Mouse (Mus musculus): ENCODE results near the gene Arhgef10l. TPM values are rescaled to one million over a fixed set of nuclear protein-coding genes. Genes with fewer than 3 reads are reported as not detected.

The Arhgef10l gene
- polyA plus RNA-seq, 1 experiment from 2014 or later, result 15.0 TPM

- peak overlapping the region; percentile 60 for H3K4me2 ChIP-seq (ENCODE audit: low read length)
- ATAC-seq, result no peak
- H3K4me1 ChIP-seq (ENCODE audit: control insufficient read depth, insufficient read depth, low read length), result peaks cover 17% of the 10 kb centered on the region
- 4% methylated on average over 29 of the region's 29 CpGs for WGBS
- H3K9ac ChIP-seq (ENCODE audit: low read length), result peak overlapping the region; percentile 46; the same call in 1 of the 2 replicates
- no peak overlapping the region for H3K27ac ChIP-seq (ENCODE audit: low read depth, low read length)
- no peaks in the 10 kb centered on the region for H3K9me3 ChIP-seq (replicated peaks; ENCODE audit: control insufficient read depth, low read length)
- peak; percentile 66 for DNase-seq (ENCODE audit: low spot score)
- H3K27me3 ChIP-seq (replicated peaks; ENCODE audit: control insufficient read depth, insufficient read depth, low read length), result peaks cover 11% of the 10 kb centered on the region
- peak overlapping the region; percentile 24 for H3K4me3 ChIP-seq (ENCODE audit: low read depth, low read length)
- peaks cover 9% of the 10 kb centered on the region for H3K36me3 ChIP-seq (ENCODE audit: control insufficient read depth, insufficient read depth, low read length)
Observed at GRCm38 (mm10) chr4:140699441-140700127, 33.8 kb upstream of the Arhgef10l start.

- no peak overlapping the region for H3K4me2 ChIP-seq (ENCODE audit: low read length)
- 83% methylated on average over 14 of the region's 14 CpGs for WGBS
- ATAC-seq (no peak), DNase-seq (ENCODE audit: low spot score) (no peak)
- peaks cover 11% of the 10 kb centered on the region for H3K27me3 ChIP-seq (replicated peaks; ENCODE audit: control insufficient read depth, insufficient read depth, low read length)
- peaks cover 5% of the 10 kb centered on the region for H3K4me1 ChIP-seq (ENCODE audit: control insufficient read depth, insufficient read depth, low read length)
- H3K4me3 ChIP-seq (ENCODE audit: low read depth, low read length), result no peak overlapping the region
- H3K9ac ChIP-seq (ENCODE audit: low read length), result no peak overlapping the region
- no peak overlapping the region for H3K27ac ChIP-seq (ENCODE audit: low read depth, low read length)
- no peaks in the 10 kb centered on the region for H3K9me3 ChIP-seq (replicated peaks; ENCODE audit: control insufficient read depth, low read length)
- no peaks in the 10 kb centered on the region for H3K36me3 ChIP-seq (ENCODE audit: control insufficient read depth, insufficient read depth, low read length)
Observed at GRCm38 (mm10) chr4:140695675-140696585, 30.1 kb upstream of the Arhgef10l start.

GRCm38 (mm10) chr4:140695146-140695545, 29.3 kb upstream of the Arhgef10l start:
- Histone ChIP-seq H3K4me1 (ENCODE audit: control insufficient read depth, insufficient read depth, low read length) (peaks cover 4% of the 10 kb centered on the region; the same call in 1 of the 2 replicates), H3K36me3 (ENCODE audit: control insufficient read depth, insufficient read depth, low read length) (no peaks in the 10 kb centered on the region), H3K9ac (ENCODE audit: low read length) (no peak overlapping the region), H3K27me3 (replicated peaks; ENCODE audit: control insufficient read depth, insufficient read depth, low read length) (peaks cover 6% of the 10 kb centered on the region), H3K9me3 (replicated peaks; ENCODE audit: control insufficient read depth, low read length) (no peaks in the 10 kb centered on the region), H3K4me3 (ENCODE audit: low read depth, low read length) (no peak overlapping the region), H3K4me2 (ENCODE audit: low read length) (no peak overlapping the region), H3K27ac (ENCODE audit: low read depth, low read length) (no peak overlapping the region)
- ATAC-seq, result no peak
- no peak for DNase-seq (ENCODE audit: low spot score)
- 60% methylated on average over 7 of the region's 7 CpGs for WGBS

GRCm38 (mm10) chr4:140694551-140695060, 28.8 kb upstream of the Arhgef10l start:
- Histone ChIP-seq H3K9me3 (replicated peaks; ENCODE audit: control insufficient read depth, low read length) (no peaks in the 10 kb centered on the region), H3K36me3 (ENCODE audit: control insufficient read depth, insufficient read depth, low read length) (no peaks in the 10 kb centered on the region), H3K27me3 (replicated peaks; ENCODE audit: control insufficient read depth, insufficient read depth, low read length) (0 out of 2 replicates have a peak, but pooled peaks cover 5% of the 10 kb centered on the region), H3K4me2 (ENCODE audit: low read length) (no peak overlapping the region), H3K4me3 (ENCODE audit: low read depth, low read length) (no peak overlapping the region), H3K4me1 (ENCODE audit: control insufficient read depth, insufficient read depth, low read length) (0 out of 2 replicates have a peak, but pooled peaks cover 2% of the 10 kb centered on the region), H3K27ac (ENCODE audit: low read depth, low read length) (no peak overlapping the region), H3K9ac (ENCODE audit: low read length) (no peak overlapping the region)
- WGBS, result 25% methylated on average over 1 of the region's 1 CpGs
- DNase-seq (ENCODE audit: low spot score) (no peak), ATAC-seq (no peak)

- no peaks in the 10 kb centered on the region for H3K4me1 ChIP-seq (ENCODE audit: control insufficient read depth, insufficient read depth, low read length)
- no peak overlapping the region for H3K9ac ChIP-seq (ENCODE audit: low read length)
- H3K4me2 ChIP-seq (ENCODE audit: low read length), result no peak overlapping the region
- WGBS, result 80% methylated on average over 4 of the region's 4 CpGs
- H3K27ac ChIP-seq (ENCODE audit: low read depth, low read length), result no peak overlapping the region
- no peaks in the 10 kb centered on the region for H3K27me3 ChIP-seq (replicated peaks; ENCODE audit: control insufficient read depth, insufficient read depth, low read length)
- ATAC-seq (no peak), DNase-seq (ENCODE audit: low spot score) (no peak)
- H3K36me3 ChIP-seq (ENCODE audit: control insufficient read depth, insufficient read depth, low read length), result no peaks in the 10 kb centered on the region
- H3K4me3 ChIP-seq (ENCODE audit: low read depth, low read length), result no peak overlapping the region
- H3K9me3 ChIP-seq (replicated peaks; ENCODE audit: control insufficient read depth, low read length), result no peaks in the 10 kb centered on the region
Observed at GRCm38 (mm10) chr4:140693513-140693912, 27.7 kb upstream of the Arhgef10l start.

- H3K4me3 ChIP-seq (ENCODE audit: low read depth, low read length), result no peak overlapping the region
- H3K27ac ChIP-seq (ENCODE audit: low read depth, low read length), result no peak overlapping the region
- ATAC-seq (no peak), DNase-seq (ENCODE audit: low spot score) (no peak)
- H3K36me3 ChIP-seq (ENCODE audit: control insufficient read depth, insufficient read depth, low read length), result no peaks in the 10 kb centered on the region
- no peak overlapping the region for H3K4me2 ChIP-seq (ENCODE audit: low read length)
- H3K27me3 ChIP-seq (replicated peaks; ENCODE audit: control insufficient read depth, insufficient read depth, low read length), result no peaks in the 10 kb centered on the region
- no peaks in the 10 kb centered on the region for H3K9me3 ChIP-seq (replicated peaks; ENCODE audit: control insufficient read depth, low read length)
- H3K4me1 ChIP-seq (ENCODE audit: control insufficient read depth, insufficient read depth, low read length), result no peaks in the 10 kb centered on the region
- H3K9ac ChIP-seq (ENCODE audit: low read length), result no peak overlapping the region
- 70% methylated on average over 7 of the region's 7 CpGs for WGBS
Observed at GRCm38 (mm10) chr4:140691481-140691880, 25.7 kb upstream of the Arhgef10l start.

- DNase-seq (ENCODE audit: low spot score), result no peak
- Histone ChIP-seq H3K36me3 (ENCODE audit: control insufficient read depth, insufficient read depth, low read length) (no peaks in the 10 kb centered on the region), H3K4me2 (ENCODE audit: low read length) (no peak overlapping the region), H3K4me1 (ENCODE audit: control insufficient read depth, insufficient read depth, low read length) (no peaks in the 10 kb centered on the region), H3K27me3 (replicated peaks; ENCODE audit: control insufficient read depth, insufficient read depth, low read length) (no peaks in the 10 kb centered on the region), H3K9ac (ENCODE audit: low read length) (no peak overlapping the region), H3K9me3 (replicated peaks; ENCODE audit: control insufficient read depth, low read length) (no peaks in the 10 kb centered on the region), H3K27ac (ENCODE audit: low read depth, low read length) (no peak overlapping the region), H3K4me3 (ENCODE audit: low read depth, low read length) (no peak overlapping the region)
- ATAC-seq, result no peak
- 81% methylated on average over 16 of the region's 16 CpGs for WGBS
Observed at GRCm38 (mm10) chr4:140689873-140690655, 24.3 kb upstream of the Arhgef10l start.

- no peak overlapping the region for H3K4me2 ChIP-seq (ENCODE audit: low read length)
- H3K4me1 ChIP-seq (ENCODE audit: control insufficient read depth, insufficient read depth, low read length), result peaks cover 6% of the 10 kb centered on the region; the same call in 1 of the 2 replicates
- H3K9me3 ChIP-seq (replicated peaks; ENCODE audit: control insufficient read depth, low read length), result no peaks in the 10 kb centered on the region
- H3K27ac ChIP-seq (ENCODE audit: low read depth, low read length), result no peak overlapping the region
- 84% methylated on average over 5 of the region's 5 CpGs for WGBS
- no peak for DNase-seq (ENCODE audit: low spot score)
- no peak overlapping the region for H3K4me3 ChIP-seq (ENCODE audit: low read depth, low read length)
- no peaks in the 10 kb centered on the region for H3K36me3 ChIP-seq (ENCODE audit: control insufficient read depth, insufficient read depth, low read length)
- no peak overlapping the region for H3K9ac ChIP-seq (ENCODE audit: low read length)
- H3K27me3 ChIP-seq (replicated peaks; ENCODE audit: control insufficient read depth, insufficient read depth, low read length), result no peaks in the 10 kb centered on the region
- no peak for ATAC-seq
Observed at GRCm38 (mm10) chr4:140688826-140689425, 23.1 kb upstream of the Arhgef10l start.
